Mouse (Mus musculus): ENCODE results near the gene Fbxl17. TPM values are rescaled to one million over a fixed set of nuclear protein-coding genes. Genes with fewer than 3 reads are reported as not detected.

Fbxl17 gene
- total and polyA plus RNA-seq, 3 experiments, result 7.8 to 25.9 (median 25.5) TPM

DNA sequence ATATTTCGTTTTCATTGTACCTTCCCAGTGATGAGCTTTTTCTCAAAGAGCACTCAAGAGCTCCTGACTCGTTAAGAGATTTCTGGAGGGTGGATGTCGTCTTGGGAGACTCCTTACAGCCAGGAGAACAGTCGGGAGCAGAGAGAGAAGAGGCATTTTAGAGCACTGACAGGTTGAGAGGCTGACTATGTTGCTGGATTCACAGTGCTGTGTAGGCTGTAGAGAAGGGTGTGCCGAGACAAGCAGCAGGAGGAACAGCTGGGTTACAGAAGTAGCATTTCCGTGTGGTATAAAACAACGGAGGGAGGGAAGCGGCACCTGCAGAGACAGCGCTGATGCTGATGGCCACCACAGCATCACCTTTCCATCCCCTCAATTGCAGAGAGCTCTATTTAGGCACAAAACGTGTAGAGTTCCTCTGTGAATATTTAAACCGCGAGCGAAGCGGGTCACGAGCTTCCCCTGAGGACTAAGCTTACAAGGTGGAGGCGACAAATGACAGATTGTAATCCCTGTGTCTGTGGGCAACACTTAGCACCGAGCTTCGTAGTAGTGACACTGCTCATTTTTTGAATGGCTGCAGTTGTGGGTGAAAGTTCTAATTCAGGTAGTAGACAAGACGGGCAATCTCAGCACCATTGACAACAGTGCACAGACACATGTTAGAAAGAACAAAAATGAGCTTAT is 385.3 kb downstream of the Fbxl17 start:
- intact Hi-C loops (cut with DNase I), result no loop called here
- TF ChIP-seq CTCF (IDR thresholded peaks at IDR 0.05), result no peak
- TF ChIP-seq POLR2A (IDR thresholded peaks at IDR 0.05; ENCODE audit: insufficient read depth, low read depth, low read length), result no peak
- no peak for TF ChIP-seq EP300 (IDR thresholded peaks at IDR 0.05; ENCODE audit: insufficient read depth, low read depth, low read length)
- no peak for DNase-seq
- Histone ChIP-seq H3K27me3 (ENCODE audit: control insufficient read depth, insufficient read depth, low read length) (no peaks in the 10 kb centered on the region), H3K27ac (no peak overlapping the region), H3K9ac (ENCODE audit: low read depth, low read length) (no peak overlapping the region), H3K79me2 (replicated peaks; ENCODE audit: control insufficient read depth, insufficient read depth, low read length) (no peaks in the 10 kb centered on the region), H3K4me3 (no peak overlapping the region), H3K4me1 (ENCODE audit: control insufficient read depth, insufficient read depth, low read length) (no peaks in the 10 kb centered on the region), H3K36me3 (ENCODE audit: control insufficient read depth, insufficient read depth, low read length) (no peaks in the 10 kb centered on the region)
- 91% methylated on average over 19 of the region's 19 CpGs for WGBS

DNA sequence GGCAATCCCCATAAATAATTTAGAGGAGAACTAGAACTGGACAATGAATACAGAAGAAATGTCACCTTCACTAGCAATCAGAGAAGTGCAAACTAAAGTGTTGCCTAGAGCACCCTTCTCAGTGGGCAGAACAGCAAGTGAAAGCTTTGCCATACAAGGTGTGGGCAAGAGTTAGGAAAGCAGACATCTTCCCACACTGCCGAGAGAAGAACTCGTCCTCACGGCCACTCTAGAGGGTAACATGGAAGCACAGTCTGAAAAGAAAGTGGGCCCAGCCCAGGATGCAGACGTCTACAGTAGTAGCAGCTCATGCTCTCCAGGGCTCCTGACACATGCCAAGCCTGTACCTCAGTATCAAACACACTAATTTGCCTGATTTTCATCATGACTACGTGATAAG is 387.0 kb downstream of the Fbxl17 start:
- intact Hi-C loops (cut with DNase I), result no loop called here
- TF ChIP-seq EP300 (IDR thresholded peaks at IDR 0.05; ENCODE audit: insufficient read depth, low read depth, low read length) (no peak), POLR2A (IDR thresholded peaks at IDR 0.05; ENCODE audit: insufficient read depth, low read depth, low read length) (no peak), CTCF (IDR thresholded peaks at IDR 0.05) (no peak)
- no peak for DNase-seq
- Histone ChIP-seq H3K4me1 (ENCODE audit: control insufficient read depth, insufficient read depth, low read length) (no peaks in the 10 kb centered on the region), H3K9ac (ENCODE audit: low read depth, low read length) (no peak overlapping the region), H3K4me3 (no peak overlapping the region), H3K27ac (no peak overlapping the region), H3K27me3 (ENCODE audit: control insufficient read depth, insufficient read depth, low read length) (no peaks in the 10 kb centered on the region), H3K79me2 (replicated peaks; ENCODE audit: control insufficient read depth, insufficient read depth, low read length) (no peaks in the 10 kb centered on the region), H3K36me3 (ENCODE audit: control insufficient read depth, insufficient read depth, low read length) (no peaks in the 10 kb centered on the region)
- WGBS, result 90% methylated on average over 5 of the region's 5 CpGs

DNA sequence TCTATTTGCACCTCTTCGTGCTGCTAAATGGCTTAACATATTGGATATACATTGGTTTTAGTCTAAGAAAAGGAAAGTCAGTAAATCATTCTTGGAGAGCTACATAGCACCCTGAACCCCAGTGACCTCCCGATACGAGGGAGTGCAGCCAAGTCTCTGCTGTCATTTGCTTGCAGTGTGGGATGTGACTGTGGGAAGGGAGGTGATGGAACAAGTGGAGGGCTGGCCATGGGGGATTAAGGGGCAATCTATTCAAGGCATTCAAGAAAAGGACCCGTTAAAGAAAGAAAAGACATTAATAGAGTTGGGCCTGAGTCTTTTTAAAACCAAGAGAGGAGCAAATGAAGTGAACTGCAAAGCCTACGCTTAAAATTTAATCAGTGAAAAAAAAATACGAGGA is 388.8 kb downstream of the Fbxl17 start:
- 69% methylated on average over 6 of the region's 6 CpGs for WGBS
- no peaks in the 10 kb centered on the region for H3K27me3 ChIP-seq (ENCODE audit: control insufficient read depth, insufficient read depth, low read length)
- TF ChIP-seq CTCF (IDR thresholded peaks at IDR 0.05) (no peak), EP300 (IDR thresholded peaks at IDR 0.05; ENCODE audit: insufficient read depth, low read depth, low read length) (no peak), POLR2A (IDR thresholded peaks at IDR 0.05; ENCODE audit: insufficient read depth, low read depth, low read length) (no peak)
- no peaks in the 10 kb centered on the region for H3K79me2 ChIP-seq (replicated peaks; ENCODE audit: control insufficient read depth, insufficient read depth, low read length)
- H3K36me3 ChIP-seq (ENCODE audit: control insufficient read depth, insufficient read depth, low read length), result no peaks in the 10 kb centered on the region
- no peaks in the 10 kb centered on the region for H3K4me1 ChIP-seq (ENCODE audit: control insufficient read depth, insufficient read depth, low read length)
- DNase-seq, result no peak
- no peak overlapping the region for H3K9ac ChIP-seq (ENCODE audit: low read depth, low read length)
- no peak overlapping the region for H3K27ac ChIP-seq
- intact Hi-C loops (cut with DNase I), result no loop called here
- no peak overlapping the region for H3K4me3 ChIP-seq

DNA sequence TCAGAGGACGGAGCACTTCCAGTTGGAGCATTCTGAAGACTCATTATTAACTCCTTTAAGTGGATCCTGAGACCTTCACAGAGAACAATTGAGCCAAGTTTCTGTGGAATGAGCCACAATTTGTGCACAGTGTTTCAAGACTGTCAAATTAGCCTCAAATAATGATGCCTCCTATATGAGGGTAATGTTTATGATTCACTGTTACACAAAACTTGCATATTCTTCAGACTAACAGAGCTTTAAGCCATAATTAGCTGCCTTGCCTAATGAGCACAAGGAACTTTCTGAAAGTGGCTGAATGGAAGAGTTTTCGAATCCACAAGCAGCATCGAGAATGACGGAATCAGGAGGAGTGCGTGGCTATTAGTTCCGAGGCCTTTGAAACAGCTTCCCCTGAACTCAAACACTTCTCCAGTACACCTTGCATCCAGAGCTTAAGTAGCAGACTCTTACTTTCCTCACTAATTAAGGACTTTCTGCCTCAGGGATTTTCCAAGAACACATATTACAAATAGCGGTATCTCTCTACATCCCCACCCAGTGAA is 389.5 kb downstream of the Fbxl17 start:
- H3K79me2 ChIP-seq (replicated peaks; ENCODE audit: control insufficient read depth, insufficient read depth, low read length), result no peaks in the 10 kb centered on the region
- no peak for DNase-seq
- WGBS, result 96% methylated on average over 7 of the region's 7 CpGs
- H3K27ac ChIP-seq, result no peak overlapping the region
- intact Hi-C loops (cut with DNase I), result no loop called here
- no peak overlapping the region for H3K4me3 ChIP-seq
- no peaks in the 10 kb centered on the region for H3K36me3 ChIP-seq (ENCODE audit: control insufficient read depth, insufficient read depth, low read length)
- no peak for TF ChIP-seq EP300 (IDR thresholded peaks at IDR 0.05; ENCODE audit: insufficient read depth, low read depth, low read length)
- no peak for TF ChIP-seq CTCF (IDR thresholded peaks at IDR 0.05)
- TF ChIP-seq POLR2A (IDR thresholded peaks at IDR 0.05; ENCODE audit: insufficient read depth, low read depth, low read length), result no peak
- H3K9ac ChIP-seq (ENCODE audit: low read depth, low read length), result no peak overlapping the region
- no peaks in the 10 kb centered on the region for H3K4me1 ChIP-seq (ENCODE audit: control insufficient read depth, insufficient read depth, low read length)
- no peaks in the 10 kb centered on the region for H3K27me3 ChIP-seq (ENCODE audit: control insufficient read depth, insufficient read depth, low read length)

DNA sequence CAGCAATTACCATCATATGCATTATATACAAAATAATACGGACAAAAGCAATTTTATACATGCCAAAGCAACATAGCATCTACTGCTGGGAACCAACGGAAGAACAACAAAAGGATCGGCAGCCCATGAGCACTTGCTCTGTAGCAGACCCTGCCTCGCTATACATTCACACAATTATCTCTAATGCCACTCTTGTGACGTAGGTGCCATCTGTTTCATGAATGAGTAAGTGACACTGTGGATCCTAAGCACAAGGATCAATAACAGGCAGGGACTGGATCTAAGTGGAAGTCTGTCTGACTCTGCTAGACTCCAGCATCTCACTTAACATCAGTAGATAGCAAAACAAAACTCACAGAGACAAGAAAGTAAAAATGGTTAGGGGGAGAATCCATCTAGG is 391.8 kb downstream of the Fbxl17 start:
- 95% methylated on average over 5 of the region's 5 CpGs for WGBS

DNA sequence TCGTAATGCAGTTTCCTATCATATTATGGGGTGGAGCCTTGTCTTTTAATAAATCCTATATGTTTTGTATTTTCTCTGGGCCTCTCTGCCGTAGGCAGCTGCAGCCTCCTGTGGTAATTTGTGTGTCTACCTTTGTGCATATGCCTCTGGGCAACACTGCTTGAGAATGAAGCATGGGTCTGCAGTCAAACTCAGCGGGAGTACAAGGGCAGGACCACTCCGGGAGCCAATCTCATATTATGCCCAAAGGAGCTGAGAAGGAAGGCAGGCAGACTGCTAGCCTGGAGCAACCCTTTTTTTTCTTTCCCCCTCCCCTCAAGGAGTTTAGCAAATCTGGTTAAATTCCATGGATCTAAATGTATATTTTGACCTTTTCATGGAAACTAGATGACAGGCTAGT is 392.3 kb downstream of the Fbxl17 start:
- H3K27me3 ChIP-seq (ENCODE audit: control insufficient read depth, insufficient read depth, low read length), result no peaks in the 10 kb centered on the region
- H3K4me1 ChIP-seq (ENCODE audit: control insufficient read depth, insufficient read depth, low read length), result no peaks in the 10 kb centered on the region
- no peaks in the 10 kb centered on the region for H3K79me2 ChIP-seq (replicated peaks; ENCODE audit: control insufficient read depth, insufficient read depth, low read length)
- no peak overlapping the region for H3K27ac ChIP-seq
- H3K36me3 ChIP-seq (ENCODE audit: control insufficient read depth, insufficient read depth, low read length), result no peaks in the 10 kb centered on the region
- DNase-seq, result no peak
- intact Hi-C loops (cut with DNase I), result no loop called here
- no peak overlapping the region for H3K9ac ChIP-seq (ENCODE audit: low read depth, low read length)
- no peak overlapping the region for H3K4me3 ChIP-seq
- TF ChIP-seq CTCF (IDR thresholded peaks at IDR 0.05), result no peak
- TF ChIP-seq EP300 (IDR thresholded peaks at IDR 0.05; ENCODE audit: insufficient read depth, low read depth, low read length), result no peak
- no peak for TF ChIP-seq POLR2A (IDR thresholded peaks at IDR 0.05; ENCODE audit: insufficient read depth, low read depth, low read length)
- 91% methylated on average over 4 of the region's 4 CpGs for WGBS

More for the DNA sequence above, 391.8 kb downstream of the Fbxl17 start:
- Histone ChIP-seq H3K9ac (ENCODE audit: low read depth, low read length) (no peak overlapping the region), H3K27ac (no peak overlapping the region), H3K79me2 (replicated peaks; ENCODE audit: control insufficient read depth, insufficient read depth, low read length) (no peaks in the 10 kb centered on the region), H3K4me1 (ENCODE audit: control insufficient read depth, insufficient read depth, low read length) (no peaks in the 10 kb centered on the region), H3K4me3 (no peak overlapping the region), H3K36me3 (ENCODE audit: control insufficient read depth, insufficient read depth, low read length) (no peaks in the 10 kb centered on the region), H3K27me3 (ENCODE audit: control insufficient read depth, insufficient read depth, low read length) (no peaks in the 10 kb centered on the region)
- no peak for DNase-seq
- TF ChIP-seq EP300 (IDR thresholded peaks at IDR 0.05; ENCODE audit: insufficient read depth, low read depth, low read length) (no peak), POLR2A (IDR thresholded peaks at IDR 0.05; ENCODE audit: insufficient read depth, low read depth, low read length) (no peak), CTCF (IDR thresholded peaks at IDR 0.05) (no peak)
- intact Hi-C loops (cut with DNase I), result no loop called here
